Mouse (Mus musculus) midbrain, embryonic 10.5 days (tissue): ENCODE results near the gene Adamts5. TPM values are rescaled to one million over a fixed set of nuclear protein-coding genes. Genes with fewer than 3 reads are reported as not detected.

Source experiments
- DNase-seq: peaks from one replicate; pipeline ENCODE4 v3.0.0-alpha.2; 2017; ENCODE audit warnings: low spot score
- H3K27ac ChIP-seq: fragments of 300-500 bp; sonication (generic); replicated peaks from 2 replicates; pipeline ENCODE4 v1.5.1; 2016; ENCODE audit warnings: mild to moderate bottlenecking
- H3K27me3 ChIP-seq: fragments of 300-500 bp; sonication (generic); 2 replicates; pipeline ENCODE4 v1.6.1; 2016; ENCODE audit warnings: low read depth, mild to moderate bottlenecking; ENCODE audit not compliant: poor library complexity, severe bottlenecking
- H3K36me3 ChIP-seq: fragments of 300-500 bp; sonication (generic); 2 replicates; pipeline ENCODE4 v1.6.1; 2016; ENCODE audit warnings: mild to moderate bottlenecking, moderate library complexity
- H3K4me1 ChIP-seq: fragments of 300-500 bp; sonication (generic); 2 replicates; pipeline ENCODE4 v1.6.1; 2016
- H3K4me3 ChIP-seq: fragments of 300-500 bp; sonication (generic); 2 replicates; pipeline ENCODE4 v1.5.1; 2016; ENCODE audit warnings: mild to moderate bottlenecking, moderate library complexity
- H3K9me3 ChIP-seq: fragments of 300-500 bp; sonication (generic); replicated peaks from 2 replicates; pipeline ENCODE4 v1.6.1; 2016; ENCODE audit warnings: mild to moderate bottlenecking
- WGBS: fragments of 180-500 bp; shearing (Covaris S2); methylation state at CpG from one replicate; pipeline ENCODE4 v1.1.7; 2016; 5-methylcytosine and 5-hydroxymethylcytosine counted together
- polyA plus RNA-seq: library from polyadenylated mRNA; unstranded; fragments of >200 nt; fragmentation: Nextera tagmentation; extraction: Ambion mirVana; gene quantifications from 2 replicates; pipeline ENCODE4 v1.2.1, GENCODE M21; 2016

Gene Adamts5
- polyA plus RNA-seq, 1 experiment from 2014 or later, result 1.4 TPM

GRCm38 (mm10) chr16:85807072-85807471 lies 94.6 kb downstream of the Adamts5 start:
- no peak overlapping the region for H3K27ac ChIP-seq
- H3K36me3 ChIP-seq, result no peaks in the 10 kb centered on the region
- H3K9me3 ChIP-seq, result no peaks in the 10 kb centered on the region
- 23% methylated on average over 3 of the region's 3 CpGs for WGBS
- no peak for DNase-seq
- H3K4me3 ChIP-seq, result no peak overlapping the region
- H3K27me3 ChIP-seq, result no peaks in the 10 kb centered on the region; the same call in 1 of the 2 replicates
- peaks cover 26% of the 10 kb centered on the region for H3K4me1 ChIP-seq

Other genes starting within 250 kb of the Adamts5 start
- gene Adamts1, start 98.7 kb downstream of the Adamts5 start, polyA plus RNA-seq, result 15.2 and 17.7 TPM in 2 replicates